20 mouse cellular contexts compared by ENCODE assay signal in the genomic region with DNA sequence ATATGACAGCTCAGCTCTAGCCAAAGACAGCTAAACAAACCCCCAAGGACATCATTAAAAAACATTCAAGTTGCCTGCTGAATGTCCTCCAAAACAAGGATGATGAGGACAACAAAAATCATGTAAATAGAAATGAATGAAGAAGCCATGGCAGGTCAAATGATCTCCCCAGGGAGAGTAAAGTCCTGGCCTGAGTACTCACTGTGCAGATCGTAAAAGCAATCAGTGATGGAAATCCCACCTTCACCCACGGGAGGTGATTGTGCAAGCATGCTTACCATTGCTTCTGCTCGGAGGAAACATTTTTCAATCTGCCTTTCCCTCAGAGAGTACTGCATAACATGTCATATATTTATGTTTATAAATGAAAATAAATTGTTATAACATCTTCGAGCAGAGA.
DNase-seq lines count a peak whose midpoint lies in the region; ATAC-seq lines count a peak whose summit lies in the region.
"Had no signal": no experiment of that assay in that cellular context is flagged by ENCODE, and none has a peak within 500 bp of the region (broad histone marks: within the 10 kb centered on the region; RNA-seq: fewer than 3 reads in every experiment).

No protein-coding gene starts in this region.

- no peaks in the 10 kb centered on the region for H3K4me1 ChIP-seq in hindbrain, embryonic 11.5 days (replicated peaks; ENCODE audit: control insufficient read depth, insufficient read depth, low read length)
- no peaks in the 10 kb centered on the region for H3K4me1 ChIP-seq in hindbrain, embryonic 16.5 days (ENCODE audit: control insufficient read depth, insufficient read depth, low read depth, low read length)
- no peaks in the 10 kb centered on the region for H3K4me1 ChIP-seq in neural tube, embryonic 11.5 days (ENCODE audit: control insufficient read depth, insufficient read depth, low read length)
- H3K4me1 ChIP-seq: embryonic facial prominence, embryonic 13.5 days; hindbrain, embryonic 15.5 days; midbrain, embryonic 10.5 days had no signal

- no peaks in the 10 kb centered on the region for H3K36me3 ChIP-seq in hindbrain, embryonic 11.5 days (ENCODE audit: control insufficient read depth, insufficient read depth, low read length)
- H3K36me3 ChIP-seq in hindbrain, embryonic 16.5 days (ENCODE audit: control insufficient read depth, insufficient read depth, low read length): no peaks in the 10 kb centered on the region
- H3K36me3 ChIP-seq in neural tube, embryonic 11.5 days (ENCODE audit: control insufficient read depth, insufficient read depth, low read length): no peaks in the 10 kb centered on the region
- H3K36me3 ChIP-seq: embryonic facial prominence, embryonic 13.5 days; hindbrain, embryonic 15.5 days; midbrain, embryonic 10.5 days had no signal

- WGBS in hindbrain, embryonic 11.5 days: 82% methylated on average over 4 of the region's 4 CpGs
- WGBS in hindbrain, embryonic 16.5 days: 70% methylated on average over 4 of the region's 4 CpGs
- WGBS in neural tube, embryonic 11.5 days: 65% methylated on average over 4 of the region's 4 CpGs

- no peaks in the 10 kb centered on the region for H3K9me3 ChIP-seq in hindbrain, embryonic 11.5 days (ENCODE audit: control insufficient read depth, low read length)
- H3K9me3 ChIP-seq in hindbrain, embryonic 16.5 days (ENCODE audit: control insufficient read depth, low read length): no peaks in the 10 kb centered on the region
- no peaks in the 10 kb centered on the region for H3K9me3 ChIP-seq in neural tube, embryonic 11.5 days (ENCODE audit: control insufficient read depth, low read length)
- H3K9me3 ChIP-seq: embryonic facial prominence, embryonic 13.5 days; hindbrain, embryonic 15.5 days; midbrain, embryonic 10.5 days had no signal

- ATAC-seq in hindbrain, embryonic 11.5 days (ENCODE audit: low FRiP score): peak; percentile 39; the same call in 1 of the 2 replicates
- ATAC-seq in hindbrain, embryonic 16.5 days: no peak
- ATAC-seq in neural tube, embryonic 11.5 days (ENCODE audit: insufficient read depth, low FRiP score, low TSS enrichment): 0 out of 2 replicates have a peak, but pooled peaks have one; percentile 43

- no peak overlapping the region for H3K9ac ChIP-seq in hindbrain, embryonic 11.5 days (ENCODE audit: low read depth, low read length)
- H3K9ac ChIP-seq in hindbrain, embryonic 16.5 days (ENCODE audit: low read depth, low read length): no peak overlapping the region
- H3K9ac ChIP-seq in neural tube, embryonic 11.5 days (ENCODE audit: low read length): no peak overlapping the region
- H3K9ac ChIP-seq: embryonic facial prominence, embryonic 13.5 days; hindbrain, embryonic 15.5 days had no signal

- peak; percentile 32 for DNase-seq in adrenal gland, postnatal 14 days
- no peak for DNase-seq in adrenal gland, adult 8-10 months
- DNase-seq in hindbrain, embryonic 11.5 days (ENCODE audit: low spot score): peak; percentile 6
- no peak for DNase-seq in neural tube, embryonic 11.5 days (ENCODE audit: low spot score)
- DNase-seq in neural tube, embryonic 10.5 days (ENCODE audit: extremely low spot score, low spot score): no peak
- peak; percentile 63 for DNase-seq in skeletal muscle tissue, adult 2 months (ENCODE audit: low read depth, low spot score)
- DNase-seq in cerebellum, adult 18-20 months: no peak
- DNase-seq: adrenal gland, adult 2 months; cerebellum, adult 9-10 months; kidney, adult 18-20 months; kidney, postnatal 25 days; lung, adult 2 months; lung, postnatal 4 days; right cerebral cortex, postnatal 25 days; thymus, postnatal 25 days had no signal

- no peak overlapping the region for H3K27ac ChIP-seq in hindbrain, embryonic 11.5 days (ENCODE audit: low read depth, low read length)
- H3K27ac ChIP-seq in hindbrain, embryonic 16.5 days (ENCODE audit: low read depth, low read length): no peak overlapping the region
- H3K27ac ChIP-seq in neural tube, embryonic 11.5 days (ENCODE audit: low read depth, low read length): no peak overlapping the region
- H3K27ac ChIP-seq: embryonic facial prominence, embryonic 13.5 days; hindbrain, embryonic 15.5 days; midbrain, embryonic 10.5 days had no signal

- H3K4me3 ChIP-seq in hindbrain, embryonic 11.5 days (ENCODE audit: low read depth, low read length): no peak overlapping the region
- no peak overlapping the region for H3K4me3 ChIP-seq in hindbrain, embryonic 16.5 days (ENCODE audit: low read length)
- H3K4me3 ChIP-seq in neural tube, embryonic 11.5 days (ENCODE audit: low read depth, low read length): no peak overlapping the region
- H3K4me3 ChIP-seq: embryonic facial prominence, embryonic 13.5 days; hindbrain, embryonic 15.5 days; midbrain, embryonic 10.5 days had no signal

- H3K4me2 ChIP-seq in hindbrain, embryonic 11.5 days (replicated peaks; ENCODE audit: low read depth, low read length): no peak overlapping the region
- H3K4me2 ChIP-seq in hindbrain, embryonic 16.5 days (ENCODE audit: low read length): no peak overlapping the region
- H3K4me2 ChIP-seq in neural tube, embryonic 11.5 days (ENCODE audit: low read depth): no peak overlapping the region
- H3K4me2 ChIP-seq: embryonic facial prominence, embryonic 13.5 days; hindbrain, embryonic 15.5 days; liver, embryonic 11.5 days had no signal

- H3K27me3 ChIP-seq in hindbrain, embryonic 11.5 days (ENCODE audit: control insufficient read depth, insufficient read depth, low read length): no peaks in the 10 kb centered on the region
- no peaks in the 10 kb centered on the region for H3K27me3 ChIP-seq in hindbrain, embryonic 16.5 days (replicated peaks; ENCODE audit: control insufficient read depth, insufficient read depth, low read length)
- H3K27me3 ChIP-seq in neural tube, embryonic 11.5 days (ENCODE audit: control insufficient read depth, insufficient read depth, low read length): no peaks in the 10 kb centered on the region
- H3K27me3 ChIP-seq: embryonic facial prominence, embryonic 13.5 days; hindbrain, embryonic 15.5 days had no signal

Comparison
In these comparisons a context has a peak if more than half of its experiments do, and no peak if none do; other contexts are left out.
1. DNase-seq: peak in adrenal gland, postnatal 14 days (single experiment), hindbrain, embryonic 11.5 days (single experiment) and skeletal muscle tissue, adult 2 months (single experiment); none in adrenal gland, adult 8-10 months (single experiment), neural tube, embryonic 11.5 days (single experiment), neural tube, embryonic 10.5 days (single experiment) and cerebellum, adult 18-20 months (0 of 2).